Mouse (Mus musculus) MEL (cell line): ENCODE data around the gene Gpr62. TPM values are rescaled to one million over a fixed set of nuclear protein-coding genes. Genes with fewer than 3 reads are reported as not detected.

Source experiments
- DNase-seq: peaks from one replicate; pipeline ENCODE4 v3.0.0; 2011; ENCODE audit warnings: low read depth, low spot score
- H3K27ac ChIP-seq: 2 replicates; pipeline ENCODE4 v1.5.1; 2012; ENCODE audit warnings: low read depth, mild to moderate bottlenecking, control low read depth, low read length, moderate library complexity; ENCODE audit not compliant: control insufficient read depth
- H3K27me3 ChIP-seq, 2 experiments: fragments of 150-350 bp in 1 of 2; sonication (generic) in 1 of 2; 2 replicates each; pipeline ENCODE4 v1.6.1; 2012; ENCODE audit warnings: low read length in 2 of 2, mild to moderate bottlenecking in 2 of 2, improper control_type of control experiment in 1 of 2, moderate library complexity in 1 of 2; ENCODE audit not compliant: insufficient read depth in 2 of 2, control insufficient read depth in 1 of 2
- H3K36me3 ChIP-seq, 2 experiments: 2 replicates each; pipeline ENCODE4 v1.6.1; 2012 to 2014; ENCODE audit warnings: low read length in 2 of 2, improper control_type of control experiment in 1 of 2, inconsistent platforms in 1 of 2, mild to moderate bottlenecking in 1 of 2; ENCODE audit not compliant: insufficient read depth in 2 of 2, control insufficient read depth in 1 of 2
- H3K4me1 ChIP-seq, 2 experiments: fragments of 150-350 bp in 1 of 2; sonication (generic) in 1 of 2; 2 replicates each; pipeline ENCODE4 v1.6.1; 2012; ENCODE audit warnings: low read length in 2 of 2, improper control_type of control experiment in 1 of 2, mild to moderate bottlenecking in 1 of 2; ENCODE audit not compliant: insufficient read depth in 2 of 2, control insufficient read depth in 1 of 2
- H3K4me3 ChIP-seq, 2 experiments: fragments of 150-350 bp in 1 of 2; sonication (generic) in 1 of 2; 2 replicates each; pipeline ENCODE4 v1.5.1; 2012; ENCODE audit warnings: low read depth in 2 of 2, low read length in 2 of 2, mild to moderate bottlenecking in 2 of 2, moderate library complexity in 2 of 2, control low read depth in 1 of 2, improper control_type of control experiment in 1 of 2; ENCODE audit not compliant: control insufficient read depth in 1 of 2, insufficient read depth in 1 of 2
- H3K79me2 ChIP-seq: 2 replicates; pipeline ENCODE4 v1.6.1; 2012; ENCODE audit warnings: mild to moderate bottlenecking, low read length, moderate library complexity; ENCODE audit not compliant: control insufficient read depth, poor library complexity, insufficient read depth
- H3K9ac ChIP-seq: 2 replicates; pipeline ENCODE4 v1.6.1; 2012; ENCODE audit warnings: low read depth, mild to moderate bottlenecking, control low read depth, low read length, moderate library complexity; ENCODE audit not compliant: control insufficient read depth, poor library complexity, severe bottlenecking
- H3K9me3 ChIP-seq: fragments of 150-350 bp; sonication (generic); replicated peaks from 2 replicates; pipeline ENCODE4 v1.6.1; 2012; ENCODE audit warnings: mild to moderate bottlenecking, low read length, improper control_type of control experiment, moderate library complexity; ENCODE audit not compliant: insufficient read depth
- CTCF ChIP-seq, 3 experiments: IDR thresholded peaks in 2 of 3; conservative IDR thresholded peaks in 1 of 3; 2 replicates each; pipeline ENCODE4 v1.5.1; 2011 to 2012; ENCODE audit warnings: low read length in 3 of 3, low read depth in 2 of 3, mild to moderate bottlenecking in 2 of 3, improper control_type of control experiment in 1 of 3, inconsistent platforms in 1 of 3, mixed read lengths in 1 of 3, moderate library complexity in 1 of 3; ENCODE audit not compliant: control insufficient read depth in 1 of 3, insufficient read depth in 1 of 3, poor library complexity in 1 of 3, severe bottlenecking in 1 of 3
- E2F4 ChIP-seq: IDR thresholded peaks from 2 replicates; pipeline ENCODE4 v1.6.1; 2011; ENCODE audit warnings: low read depth, low read length, improper control_type of control experiment, borderline replicate concordance
- ELF1 ChIP-seq: IDR thresholded peaks from 2 replicates; pipeline ENCODE4 v1.6.1; 2014; ENCODE audit warnings: low read depth, mild to moderate bottlenecking, inconsistent platforms, low read length, improper control_type of control experiment, moderate library complexity
- GATA1 ChIP-seq: IDR thresholded peaks from 2 replicates; pipeline ENCODE4 v1.6.1; 2011; ENCODE audit warnings: low read depth, low read length, improper control_type of control experiment
- KAT2A ChIP-seq: conservative IDR thresholded peaks from 2 replicates; pipeline ENCODE4 v1.6.1; 2012; ENCODE audit warnings: low read depth, low read length, improper control_type of control experiment, inconsistent platforms
- MAX ChIP-seq: IDR thresholded peaks from 2 replicates; pipeline ENCODE4 v1.6.1; 2011; ENCODE audit warnings: low read length, improper control_type of control experiment
- MAZ ChIP-seq: IDR thresholded peaks from 2 replicates; pipeline ENCODE4 v1.6.1; 2012; ENCODE audit warnings: low read depth, mild to moderate bottlenecking, inconsistent platforms, low read length, improper control_type of control experiment
- MEF2A ChIP-seq: IDR thresholded peaks from 2 replicates; pipeline ENCODE4 v1.6.1; 2014; ENCODE audit warnings: low read depth, mild to moderate bottlenecking, inconsistent platforms, low read length, improper control_type of control experiment; ENCODE audit not compliant: poor library complexity, insufficient replicate concordance, severe bottlenecking; ENCODE audit errors: extremely low read depth
- MYC ChIP-seq: IDR thresholded peaks from 2 replicates; pipeline ENCODE4 v1.6.1; 2011; ENCODE audit warnings: low read depth, mild to moderate bottlenecking, low read length, improper control_type of control experiment, moderate library complexity
- NRF1 ChIP-seq: IDR thresholded peaks from 2 replicates; pipeline ENCODE4 v1.6.1; 2014; ENCODE audit warnings: low read depth, mild to moderate bottlenecking, inconsistent platforms, low read length, improper control_type of control experiment, moderate library complexity; ENCODE audit not compliant: poor library complexity, insufficient read depth, severe bottlenecking
- POLR2AphosphoS2 ChIP-seq: IDR thresholded peaks from 2 replicates; pipeline ENCODE4 v1.6.1; 2011; ENCODE audit warnings: low read length, improper control_type of control experiment
- POLR2AphosphoS5 ChIP-seq: IDR thresholded peaks from 2 replicates; pipeline ENCODE4 v1.6.1; 2012; ENCODE audit warnings: low read depth, borderline replicate concordance, mild to moderate bottlenecking, inconsistent platforms, low read length, moderate library complexity, mixed read lengths
- SIN3A ChIP-seq: IDR thresholded peaks from 2 replicates; pipeline ENCODE4 v1.6.1; 2012; ENCODE audit warnings: low read length, improper control_type of control experiment, inconsistent platforms
- TAL1 ChIP-seq: IDR thresholded peaks from 2 replicates; pipeline ENCODE4 v1.6.1; 2012; ENCODE audit warnings: mild to moderate bottlenecking, inconsistent platforms, low read length, moderate library complexity, mixed read lengths
- TCF12 ChIP-seq: IDR thresholded peaks from 2 replicates; pipeline ENCODE4 v1.6.1; 2014; ENCODE audit warnings: low read depth, mild to moderate bottlenecking, inconsistent platforms, low read length, improper control_type of control experiment, moderate library complexity
- UBTF ChIP-seq: IDR thresholded peaks from 2 replicates; pipeline ENCODE4 v1.6.1; 2012; ENCODE audit warnings: low read depth, mild to moderate bottlenecking, inconsistent platforms, low read length, improper control_type of control experiment, moderate library complexity, borderline replicate concordance; ENCODE audit not compliant: insufficient read depth
- ZC3H11A ChIP-seq: IDR thresholded peaks from 2 replicates; pipeline ENCODE4 v1.6.1; 2012; ENCODE audit warnings: low read depth, mild to moderate bottlenecking, inconsistent platforms, low read length, improper control_type of control experiment
- ZKSCAN1 ChIP-seq: IDR thresholded peaks from 2 replicates; pipeline ENCODE4 v1.6.1; 2012; ENCODE audit warnings: low read depth, mild to moderate bottlenecking, inconsistent platforms, low read length, improper control_type of control experiment, moderate library complexity
- ZMIZ1 ChIP-seq: IDR thresholded peaks from 2 replicates; pipeline ENCODE4 v1.6.1; 2012; ENCODE audit warnings: low read depth, mild to moderate bottlenecking, inconsistent platforms, low read length, improper control_type of control experiment, moderate library complexity
- polyA plus RNA-seq, 2 experiments: library from polyadenylated mRNA; stranded (reverse) in 1 of 2; unstranded in 1 of 2; fragments of >175 nt in 1 of 2; fragments of >200 nt in 1 of 2; gene quantifications; 2 replicates each; pipeline versions ENCODE4 v1.2.1 to v1.2.4; 2012; ENCODE audit warnings: low replicate concordance in 2 of 2, low read depth in 1 of 2; ENCODE audit not compliant: insufficient read length in 2 of 2, insufficient read depth in 1 of 2, missing spikeins in 1 of 2
- total RNA-seq: library from RNA; depleted of rRNA; stranded (reverse); fragments of 300-350 nt; gene quantifications from 2 replicates; pipeline ENCODE4 v1.2.3, GENCODE M21; 2012

The Gpr62 gene
- total and polyA plus RNA-seq, 3 experiments = 0.10 TPM; not detected in 2

GRCm38 (mm10) chr9:106421033-106421864 is 44.5 kb downstream of the Gpr62 start:
- no peaks in the 10 kb centered on the region for H3K9me3 ChIP-seq
- H3K4me1 ChIP-seq = peaks cover 0 to 23% of the 10 kb centered on the region in 2 experiments; a peak in 2 of 4 replicates
- no peak overlapping the region for H3K9ac ChIP-seq
- H3K27me3 ChIP-seq = no peaks in the 10 kb centered on the region; a peak in 1 of 4 replicates
- TF ChIP-seq SIN3A (no peak), ZMIZ1 (no peak), MEF2A (no peak), POLR2AphosphoS5 (no peak), TCF12 (no peak), ZKSCAN1 (no peak), ZC3H11A (no peak), MAX (no peak), E2F4 (no peak), CTCF (IDR thresholded peaks at IDR 0.05 in 2 of 3, conservative IDR thresholded peaks at IDR 0.05 in 1 of 3; ENCODE audit: control insufficient read depth in 1 of 3, insufficient read depth in 1 of 3, low read depth in 2 of 3, low read length in 3 of 3, poor library complexity in 1 of 3, severe bottlenecking in 1 of 3) (no peak), TAL1 (no peak), POLR2AphosphoS2 (no peak), MYC (no peak), UBTF (no peak)
- 0 out of 4 replicates have a peak overlapping the region, but pooled peaks of 1 of the 2 experiments have one; percentile 6 for H3K4me3 ChIP-seq
- DNase-seq = no peak
- no peaks in the 10 kb centered on the region for H3K79me2 ChIP-seq
- peaks cover 0 to 2% of the 10 kb centered on the region in 2 experiments; a peak in 2 of 4 replicates for H3K36me3 ChIP-seq
- no peak overlapping the region for H3K27ac ChIP-seq

GRCm38 (mm10) chr9:106420608-106421007 is 45.1 kb downstream of the Gpr62 start:
- DNase-seq = peak; percentile 55
- Histone ChIP-seq H3K9ac (no peak overlapping the region), H3K4me1 (peaks cover 0 to 23% of the 10 kb centered on the region in 2 experiments; a peak in 2 of 4 replicates), H3K27ac (no peak overlapping the region), H3K9me3 (no peaks in the 10 kb centered on the region), H3K4me3 (no peak overlapping the region), H3K79me2 (no peaks in the 10 kb centered on the region), H3K27me3 (no peaks in the 10 kb centered on the region), H3K36me3 (peaks cover 0 to 2% of the 10 kb centered on the region in 2 experiments; a peak in 2 of 4 replicates)
- TF ChIP-seq POLR2AphosphoS2 (no peak), ZC3H11A (no peak), ELF1 (no peak), GATA1 (no peak), NRF1 (no peak), MAZ (0 out of 2 replicates have a peak, but pooled peaks have one; percentile 43), KAT2A (no peak)
- TF ChIP-seq, all 39 proteins: peak for 1
